Mouse (Mus musculus) intestine, embryonic 14.5 days (tissue): ENCODE measurements around the gene Rab36. TPM values are rescaled to one million over a fixed set of nuclear protein-coding genes. Genes with fewer than 3 reads are reported as not detected.

Experiments used
- ATAC-seq: fragments of 200-750 bp; cut with Nextera tagmentation; replicated peaks from 2 replicates; pipeline ENCODE4 v1.8.0; 2017; ENCODE audit warnings: low read depth, moderate number of reproducible peaks, moderate TSS enrichment, moderate library complexity; ENCODE audit not compliant: low FRiP score, low TSS enrichment
- DNase-seq: peaks from one replicate; pipeline ENCODE4 v3.0.0-alpha.2; 2018; ENCODE audit warnings: low spot score
- H3K27ac ChIP-seq: fragments of 300-500 bp; sonication (generic); 2 replicates; pipeline ENCODE4 v1.5.1; 2014; ENCODE audit warnings: low read depth, mild to moderate bottlenecking, control low read depth
- H3K27me3 ChIP-seq: fragments of 300-500 bp; sonication (generic); replicated peaks from 2 replicates; pipeline ENCODE4 v1.6.1; 2014; ENCODE audit warnings: low read length, control low read depth; ENCODE audit not compliant: control insufficient read depth, insufficient read depth
- H3K36me3 ChIP-seq: fragments of 300-500 bp; sonication (generic); 2 replicates; pipeline ENCODE4 v1.6.1; 2014; ENCODE audit warnings: low read length, control low read depth; ENCODE audit not compliant: control insufficient read depth, insufficient read depth
- H3K4me1 ChIP-seq: fragments of 300-500 bp; sonication (generic); replicated peaks from 2 replicates; pipeline ENCODE4 v1.6.1; 2014; ENCODE audit warnings: low read length, control low read depth, mixed read lengths; ENCODE audit not compliant: control insufficient read depth, insufficient read depth
- H3K4me2 ChIP-seq: fragments of 300-500 bp; sonication (generic); 2 replicates; pipeline ENCODE4 v1.6.1; 2014; ENCODE audit warnings: low read length
- H3K4me3 ChIP-seq: fragments of 300-500 bp; sonication (generic); 2 replicates; pipeline ENCODE4 v1.5.1; 2014; ENCODE audit warnings: low read depth, low read length, control low read depth, mixed read lengths
- H3K9ac ChIP-seq: fragments of 300-500 bp; sonication (generic); 2 replicates; pipeline ENCODE4 v1.6.1; 2014; ENCODE audit warnings: mild to moderate bottlenecking, low read length
- H3K9me3 ChIP-seq: fragments of 300-500 bp; sonication (generic); 2 replicates; pipeline ENCODE4 v1.6.1; 2016; ENCODE audit warnings: low read length, control low read depth; ENCODE audit not compliant: control insufficient read depth
- WGBS: fragments of 180-500 bp; shearing (Covaris S2); extraction: QIAGEN DNeasy Blood & Tissue Kit; methylation state at CpG from one replicate; pipeline ENCODE4 v1.1.7; 2014; 5-methylcytosine and 5-hydroxymethylcytosine counted together
- polyA plus RNA-seq: library from polyadenylated mRNA; unstranded; fragments of >200 nt; fragmentation: Nextera tagmentation; extraction: Ambion mirVana; gene quantifications from 2 replicates; pipeline ENCODE4 v1.2.1, GENCODE M21; 2014

The Rab36 gene
- polyA plus RNA-seq, 1 experiment from 2014 or later, result 8.2 TPM

DNA sequence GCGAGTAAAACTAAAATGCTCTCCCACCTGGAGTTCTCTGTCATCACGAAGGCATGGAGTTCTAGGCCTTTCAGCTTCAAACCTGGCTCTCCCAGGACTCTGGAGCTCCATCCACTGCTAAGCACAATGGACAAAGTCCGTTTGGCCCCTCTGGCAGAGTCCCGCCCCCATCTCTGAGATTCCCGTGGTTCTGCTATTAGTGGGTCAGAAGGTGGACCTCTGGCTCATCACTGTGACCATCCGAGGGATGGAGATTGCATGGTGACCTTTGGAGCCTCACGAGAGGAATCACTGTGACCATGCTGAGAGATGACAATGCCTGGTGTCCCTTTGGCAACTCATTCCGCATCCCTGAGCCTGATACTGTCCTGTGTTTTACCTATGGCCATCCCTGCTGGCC is 16.0 kb downstream of the Rab36 start:
- WGBS, result 80% methylated on average over 8 of the region's 8 CpGs
- Histone ChIP-seq H3K4me2 (no peak overlapping the region), H3K4me1 (peaks cover 14% of the 10 kb centered on the region; the same call in 1 of the 2 replicates), H3K9me3 (no peaks in the 10 kb centered on the region), H3K36me3 (no peaks in the 10 kb centered on the region), H3K27me3 (no peaks in the 10 kb centered on the region), H3K4me3 (no peak overlapping the region), H3K27ac (no peak overlapping the region), H3K9ac (no peak overlapping the region)
- no peak for DNase-seq
- ATAC-seq, result no peak

DNA sequence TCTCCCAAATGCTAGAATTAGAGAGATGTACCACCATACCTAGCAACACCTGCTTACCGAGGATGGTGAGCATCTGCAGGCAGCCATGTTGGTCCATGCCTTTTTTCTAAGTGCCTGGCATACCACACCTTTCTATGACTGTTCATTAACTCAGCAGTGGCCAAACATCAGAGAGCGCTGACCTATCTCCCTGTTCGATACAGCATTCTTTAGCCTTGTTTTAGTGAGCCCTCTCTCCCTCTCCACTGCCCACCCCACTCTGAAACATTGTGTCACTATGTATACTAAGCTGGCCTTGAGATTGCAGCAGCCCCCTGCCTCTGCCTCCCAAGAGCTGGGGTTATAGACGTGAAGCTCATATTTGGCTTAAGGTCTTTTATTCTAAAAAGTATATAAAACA is 16.8 kb downstream of the Rab36 start:
- Histone ChIP-seq H3K9me3 (no peaks in the 10 kb centered on the region), H3K4me1 (peaks cover 17% of the 10 kb centered on the region; the same call in 1 of the 2 replicates), H3K9ac (no peak overlapping the region), H3K27me3 (no peaks in the 10 kb centered on the region), H3K4me2 (no peak overlapping the region), H3K36me3 (no peaks in the 10 kb centered on the region), H3K4me3 (no peak overlapping the region), H3K27ac (no peak overlapping the region)
- 73% methylated on average over 4 of the region's 4 CpGs for WGBS
- ATAC-seq (no peak), DNase-seq (no peak)

- Histone ChIP-seq H3K27me3 (no peaks in the 10 kb centered on the region), H3K36me3 (no peaks in the 10 kb centered on the region), H3K27ac (no peak overlapping the region), H3K4me2 (no peak overlapping the region), H3K4me3 (no peak overlapping the region), H3K9me3 (no peaks in the 10 kb centered on the region), H3K9ac (no peak overlapping the region), H3K4me1 (peaks cover 20% of the 10 kb centered on the region; the same call in 1 of the 2 replicates)
- WGBS, result 53% methylated on average over 6 of the region's 6 CpGs
- ATAC-seq (no peak), DNase-seq (no peak)
These were observed 17.3 kb downstream of the Rab36 start for GRCm38 (mm10) chr10:75054125-75054524.

DNA sequence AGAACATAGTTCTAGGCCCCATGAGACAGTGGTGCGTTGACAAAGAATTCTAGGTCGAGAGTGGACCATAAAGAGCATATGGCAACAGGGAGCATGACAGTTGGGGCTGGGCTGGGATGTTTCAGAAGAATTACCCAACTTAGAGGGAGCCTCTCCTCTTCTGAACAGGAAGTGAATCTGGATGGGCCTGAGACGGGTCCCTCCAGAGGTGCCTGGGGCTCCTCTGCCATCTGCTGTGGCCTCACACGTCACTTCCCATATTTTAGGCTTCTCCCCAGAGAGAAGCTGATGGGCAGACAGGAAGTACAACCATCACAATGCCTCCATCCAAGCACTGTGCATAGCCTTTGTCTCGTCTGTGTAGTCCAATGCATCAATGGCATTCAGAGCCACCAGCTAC is 18.8 kb downstream of the Rab36 start:
- Histone ChIP-seq H3K4me3 (no peak overlapping the region), H3K4me2 (no peak overlapping the region), H3K9me3 (no peaks in the 10 kb centered on the region), H3K27me3 (no peaks in the 10 kb centered on the region), H3K4me1 (peaks cover 24% of the 10 kb centered on the region; the same call in 1 of the 2 replicates), H3K36me3 (no peaks in the 10 kb centered on the region), H3K9ac (no peak overlapping the region), H3K27ac (no peak overlapping the region)
- DNase-seq, result no peak
- 70% methylated on average over 5 of the region's 5 CpGs for WGBS
- no peak for ATAC-seq

- WGBS, result 20% methylated on average over 4 of the region's 4 CpGs
- H3K4me3 ChIP-seq, result no peak overlapping the region
- no peaks in the 10 kb centered on the region for H3K27me3 ChIP-seq
- DNase-seq (no peak), ATAC-seq (no peak)
- no peak overlapping the region for H3K9ac ChIP-seq
- no peaks in the 10 kb centered on the region for H3K36me3 ChIP-seq
- peaks cover 24% of the 10 kb centered on the region; the same call in 1 of the 2 replicates for H3K4me1 ChIP-seq
- no peaks in the 10 kb centered on the region for H3K9me3 ChIP-seq
- H3K27ac ChIP-seq, result no peak overlapping the region
- H3K4me2 ChIP-seq, result no peak overlapping the region
These were observed 19.4 kb downstream of the Rab36 start for GRCm38 (mm10) chr10:75056255-75056654.

DNA sequence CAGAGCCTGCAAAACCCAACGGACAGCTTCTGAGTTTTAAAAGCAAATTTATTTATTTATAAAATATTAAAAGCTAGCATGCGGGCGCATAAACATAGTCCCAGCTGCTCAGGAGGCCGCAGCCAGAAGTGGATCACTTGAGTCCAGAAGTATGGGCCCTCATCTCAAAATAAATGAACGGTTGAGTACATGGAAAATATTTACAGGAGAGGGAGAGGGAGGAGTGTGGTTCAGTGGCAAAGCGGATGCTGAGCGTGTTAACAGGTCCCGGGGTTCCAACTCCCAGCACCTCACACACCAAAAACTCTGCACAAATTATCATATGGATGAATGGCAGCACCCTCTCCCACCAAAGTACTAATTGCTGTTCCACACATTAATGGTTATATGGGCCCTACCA is 21.5 kb downstream of the Rab36 start:
- WGBS, result 58% methylated on average over 8 of the region's 8 CpGs

DNA sequence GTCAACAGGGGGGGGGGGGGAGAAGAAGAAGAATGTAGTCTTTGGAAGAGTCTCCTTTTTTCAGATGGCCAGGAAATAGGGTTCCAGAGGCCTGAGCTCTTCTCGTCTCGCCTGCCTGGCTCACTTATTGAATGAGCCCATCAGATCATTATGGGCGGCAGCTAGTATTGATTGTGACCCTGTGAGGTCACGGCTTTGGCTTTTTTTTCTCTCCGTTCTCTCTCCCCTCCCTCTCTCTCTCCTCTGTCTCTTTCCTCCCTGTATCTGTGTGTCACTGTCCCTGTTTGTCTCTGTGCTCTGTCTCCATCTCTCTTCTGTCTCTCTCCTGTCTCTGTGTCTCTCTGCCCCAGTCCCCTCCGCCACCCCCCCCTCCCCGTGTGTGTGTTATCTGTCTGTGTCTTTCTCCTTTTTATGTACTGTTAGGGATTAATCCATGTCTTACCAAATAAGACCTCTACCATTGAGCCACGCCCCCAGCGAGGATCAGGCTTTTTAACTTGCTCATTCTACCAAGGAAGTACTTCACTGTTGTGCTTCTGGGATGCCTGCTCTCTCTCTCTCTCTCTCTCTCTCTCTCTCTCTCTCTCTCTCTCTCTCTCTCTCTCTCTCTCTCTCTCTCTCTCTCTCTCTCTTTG is 22.0 kb downstream of the Rab36 start:
- Histone ChIP-seq H3K27ac (no peak overlapping the region), H3K4me1 (peaks cover 45% of the 10 kb centered on the region), H3K9ac (no peak overlapping the region), H3K4me2 (0 out of 2 replicates have a peak overlapping the region, but pooled peaks have one; percentile 60), H3K27me3 (no peaks in the 10 kb centered on the region), H3K36me3 (no peaks in the 10 kb centered on the region), H3K4me3 (no peak overlapping the region), H3K9me3 (no peaks in the 10 kb centered on the region)
- ATAC-seq (no peak), DNase-seq (no peak)
- 36% methylated on average over 9 of the region's 9 CpGs for WGBS

More for the DNA sequence above, 21.5 kb downstream of the Rab36 start:
- Histone ChIP-seq H3K27me3 (no peaks in the 10 kb centered on the region), H3K27ac (no peak overlapping the region), H3K36me3 (no peaks in the 10 kb centered on the region), H3K4me1 (peaks cover 40% of the 10 kb centered on the region), H3K9ac (no peak overlapping the region), H3K4me3 (no peak overlapping the region), H3K9me3 (no peaks in the 10 kb centered on the region), H3K4me2 (no peak overlapping the region)
- DNase-seq (no peak), ATAC-seq (no peak)

DNA sequence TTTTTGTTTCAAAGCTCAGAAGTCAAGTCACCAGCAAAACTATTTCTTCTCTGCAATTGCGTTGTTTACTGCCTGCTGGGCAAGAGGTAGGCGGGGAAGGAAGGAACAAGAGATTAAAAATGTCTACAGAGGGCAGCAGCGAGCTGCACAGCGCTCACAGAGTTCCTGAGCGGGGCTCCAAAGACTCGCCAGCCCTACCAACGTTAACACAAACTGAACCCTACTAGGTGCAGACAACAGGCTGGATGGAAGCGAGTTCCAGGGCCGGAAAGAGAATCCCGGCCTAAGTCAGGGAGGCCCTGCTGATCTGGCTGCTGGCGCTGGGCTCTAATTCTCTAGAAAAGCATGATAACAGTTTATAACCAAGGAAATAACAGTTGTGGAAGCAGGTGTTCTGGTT is 22.5 kb downstream of the Rab36 start:
- Histone ChIP-seq H3K27me3 (no peaks in the 10 kb centered on the region), H3K9me3 (no peaks in the 10 kb centered on the region), H3K4me3 (no peak overlapping the region), H3K4me1 (peaks cover 40% of the 10 kb centered on the region), H3K9ac (no peak overlapping the region), H3K4me2 (peak overlapping the region; percentile 60), H3K27ac (no peak overlapping the region), H3K36me3 (no peaks in the 10 kb centered on the region)
- peak; percentile 71 for DNase-seq
- 2% methylated on average over 11 of the region's 11 CpGs for WGBS
- no peak for ATAC-seq

DNA sequence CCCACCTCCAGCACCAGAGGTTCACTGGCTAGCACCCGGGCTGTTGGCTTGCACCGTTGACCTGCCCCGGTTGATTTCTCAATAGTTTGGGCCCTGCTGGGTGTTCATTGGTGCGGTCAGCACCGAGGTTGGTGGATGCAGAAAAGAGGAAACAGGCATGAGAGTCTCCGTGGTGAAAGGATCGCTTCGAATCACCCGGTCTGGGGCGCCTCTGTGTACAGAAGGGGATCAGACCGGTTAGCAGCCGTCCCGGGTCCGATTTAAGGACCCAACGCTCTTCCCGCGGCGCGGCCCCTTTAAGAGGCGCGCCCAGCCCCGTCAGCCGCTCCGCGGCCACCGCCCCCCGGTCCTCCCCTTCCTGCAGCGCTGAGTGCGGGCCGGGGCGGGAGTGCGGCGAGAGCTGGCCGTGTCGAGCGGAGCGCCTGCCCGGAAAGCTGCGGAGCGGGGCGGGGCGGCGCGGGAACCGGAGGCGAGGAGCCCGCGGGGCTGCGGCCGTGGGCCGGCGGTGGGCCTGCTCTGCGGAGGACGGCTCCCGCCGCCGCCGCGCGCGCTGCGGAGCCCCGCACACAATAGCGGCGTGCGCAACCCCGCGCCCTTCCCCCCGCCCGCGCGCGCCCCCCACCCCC is 23.5 kb downstream of the Rab36 start, which contains the start of gene Bcr:
TSS of gene Bcr (plus strand) at position 376 of the 626 bp plus-strand sequence.
- Histone ChIP-seq H3K4me2 (peak within 1 kb of the TSS; percentile 60), H3K9me3 (no peaks in the 10 kb centered on the region), H3K4me3 (peak within 1 kb of the TSS; percentile 79), H3K27ac (0 out of 2 replicates have a peak within 1 kb of the TSS, but pooled peaks have one; percentile 11), H3K9ac (peak within 1 kb of the TSS; percentile 65), H3K4me1 (peaks cover 33% of the 10 kb centered on the region), H3K36me3 (no peaks in the 10 kb centered on the region; the same call in 1 of the 2 replicates), H3K27me3 (no peaks in the 10 kb centered on the region)
- peak; percentile 78 for DNase-seq
- WGBS, result 2% methylated on average over 42 of the region's 73 CpGs
- peak; percentile 82 for ATAC-seq
